In the genomic region with DNA sequence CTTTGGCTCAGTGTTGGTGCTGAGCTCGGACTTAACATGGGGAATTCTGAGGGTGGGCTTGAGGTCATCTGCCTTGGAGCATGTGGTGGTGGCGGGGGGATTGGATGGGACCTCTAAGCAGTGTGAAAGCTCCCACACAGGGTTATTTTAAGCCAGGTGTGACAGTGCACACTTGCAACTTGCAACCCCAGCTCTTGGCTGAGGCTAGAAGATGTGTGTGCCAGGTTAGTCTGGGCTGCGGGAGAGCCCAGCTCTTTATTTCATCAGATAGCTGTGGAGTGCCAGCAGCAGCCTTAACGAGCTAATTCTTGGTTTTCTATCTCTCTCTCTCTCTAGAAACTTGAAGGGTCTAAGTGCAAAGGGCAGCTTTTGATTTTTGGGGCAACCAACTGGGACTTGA, we compare ENCODE assay signal across 16 mouse cellular contexts. TPM values are rescaled to one million over a fixed set of nuclear protein-coding genes. Genes with fewer than 3 reads are reported as not detected.
DNase-seq lines count a peak whose midpoint lies in the region; ATAC-seq and TF ChIP-seq lines count a peak whose summit lies in the region.
"Had no signal": no experiment of that assay in that cellular context is flagged by ENCODE, and none has a peak within 500 bp of the region (broad histone marks: within the 10 kb centered on the region; RNA-seq: fewer than 3 reads in every experiment).

No protein-coding gene starts in this region.

- H3K27ac ChIP-seq in heart, postnatal 0 days (ENCODE audit: low read depth): no peak overlapping the region
- H3K27ac ChIP-seq in limb, embryonic 13.5 days: no peak overlapping the region
- H3K27ac ChIP-seq: hindbrain, embryonic 12.5 days had no signal

- H3K27me3 ChIP-seq in heart, postnatal 0 days (ENCODE audit: control insufficient read depth, insufficient read depth, low read length): no peaks in the 10 kb centered on the region
- H3K27me3 ChIP-seq in E14TG2a.4 (ENCODE audit: insufficient read depth, low read length): no peaks in the 10 kb centered on the region
- no peaks in the 10 kb centered on the region for H3K27me3 ChIP-seq in limb, embryonic 13.5 days
- H3K27me3 ChIP-seq: hindbrain, embryonic 12.5 days had no signal

- WGBS in heart, postnatal 0 days: 52% methylated on average over 4 of the region's 4 CpGs
- WGBS in limb, embryonic 13.5 days: 82% methylated on average over 4 of the region's 4 CpGs

- TF ChIP-seq EP300 in heart, postnatal 0 days (IDR thresholded peaks at IDR 0.05; ENCODE audit: low read depth): no peak

- 0 out of 2 replicates have a peak overlapping the region, but pooled peaks have one; percentile 40 for H3K9ac ChIP-seq in heart, postnatal 0 days (replicated peaks; ENCODE audit: low read depth, low read length)
- 0 out of 2 replicates have a peak overlapping the region, but pooled peaks have one; percentile 39 for H3K9ac ChIP-seq in limb, embryonic 13.5 days
- H3K9ac ChIP-seq: hindbrain, embryonic 12.5 days had no signal

- peaks cover 27% of the 10 kb centered on the region for H3K4me1 ChIP-seq in heart, postnatal 0 days (ENCODE audit: control insufficient read depth, insufficient read depth)
- peaks cover 86% of the 10 kb centered on the region for H3K4me1 ChIP-seq in E14TG2a.4 (replicated peaks; ENCODE audit: low read depth, low read length)
- peaks cover 63% of the 10 kb centered on the region for H3K4me1 ChIP-seq in limb, embryonic 13.5 days

- intact Hi-C loops in gastrocnemius, postnatal 36 days (cut with DNase I): no loop called here
- intact Hi-C loops in heart, postnatal 10 days (cut with DNase I): no loop called here

- DNase-seq in gastrocnemius, adult 18-20 months (ENCODE audit: low spot score): peak; percentile 64
- no peak for DNase-seq in gastrocnemius, postnatal 36 days
- no peak for DNase-seq in heart, postnatal 0 days (ENCODE audit: low spot score)
- no peak for DNase-seq in heart, postnatal 10 days
- DNase-seq in thymus, postnatal 0 days (ENCODE audit: low spot score): no peak
- DNase-seq: adrenal gland, postnatal 14 days; B cell, adult 2 months; cerebellum, adult 9-11 months; kidney, adult 8-10 months; right cerebral cortex, postnatal 4 days had no signal

- peaks cover 40% of the 10 kb centered on the region for H3K36me3 ChIP-seq in heart, postnatal 0 days (replicated peaks; ENCODE audit: control insufficient read depth, insufficient read depth, low read length)
- H3K36me3 ChIP-seq in E14TG2a.4 (ENCODE audit: insufficient read depth, low read length): peaks cover 87% of the 10 kb centered on the region
- peaks cover 87% of the 10 kb centered on the region for H3K36me3 ChIP-seq in limb, embryonic 13.5 days

- H3K9me3 ChIP-seq in heart, postnatal 0 days (replicated peaks; ENCODE audit: control insufficient read depth, low read length): no peaks in the 10 kb centered on the region
- no peaks in the 10 kb centered on the region for H3K9me3 ChIP-seq in E14TG2a.4 (ENCODE audit: low read length)
- no peaks in the 10 kb centered on the region for H3K9me3 ChIP-seq in limb, embryonic 13.5 days
- H3K9me3 ChIP-seq: hindbrain, embryonic 12.5 days had no signal

- no peak for ATAC-seq in heart, postnatal 0 days (ENCODE audit: insufficient read depth, low read depth)
- ATAC-seq in limb, embryonic 13.5 days (ENCODE audit: low FRiP score, low read depth): no peak

- TF ChIP-seq CTCF in heart, postnatal 0 days (IDR thresholded peaks at IDR 0.05; ENCODE audit: low read depth): no peak
- no peak for TF ChIP-seq CTCF in E14TG2a.4 (conservative IDR thresholded peaks at IDR 0.05; ENCODE audit: low read length)

- H3K4me3 ChIP-seq in heart, postnatal 0 days (ENCODE audit: low read depth, low read length): no peak overlapping the region
- H3K4me3 ChIP-seq in E14TG2a.4 (replicated peaks; ENCODE audit: low read length): peak overlapping the region; percentile 29; the same call in 1 of the 2 replicates
- H3K4me3 ChIP-seq in limb, embryonic 13.5 days: no peak overlapping the region
- H3K4me3 ChIP-seq: hindbrain, embryonic 12.5 days had no signal

- H3K4me2 ChIP-seq in heart, postnatal 0 days (ENCODE audit: low read depth, low read length): no peak overlapping the region
- H3K4me2 ChIP-seq in limb, embryonic 13.5 days (replicated peaks): no peak overlapping the region
- H3K4me2 ChIP-seq: hindbrain, embryonic 12.5 days; midbrain, embryonic 11.5 days had no signal

RNA-seq across cellular contexts. Expression of gene Rcc2, which starts 7.3 kb away (rescaled TPM):
- total RNA-seq in gastrocnemius, adult 18-20 months (2021): 1 to 10 TPM; 7.2 to 8.9 TPM
- total RNA-seq in gastrocnemius, postnatal 36 days (2021): 1 to 10 TPM; 8.1 to 9.5 TPM
- total RNA-seq in heart, postnatal 0 days (2014; rRNA removed; ENCODE audit: low replicate concordance): 36.4 and 36.9 TPM in 2 replicates
- 4.4 and 4.8 TPM in 2 replicates for polyA plus RNA-seq in heart, postnatal 0 days (2015; fragmentation: Nextera tagmentation; extraction: Ambion mirVana)
- 10 to 100 TPM; 31.8 to 36.0 TPM for total RNA-seq in heart, postnatal 10 days (2021)
- 32.8 and 41.5 TPM in 2 replicates for polyA plus RNA-seq in limb, embryonic 13.5 days (2015; fragmentation: Nextera tagmentation; extraction: Ambion mirVana)
- polyA plus RNA-seq in thymus, postnatal 0 days (2015; fragmentation: Nextera tagmentation; extraction: Ambion mirVana): 68.4 and 77.4 TPM in 2 replicates

RNA-seq across cellular contexts. Expression of gene Padi6, which starts 34.8 kb away (rescaled TPM):
- total RNA-seq in gastrocnemius, adult 18-20 months (2021): not detected
- total RNA-seq in gastrocnemius, postnatal 36 days (2021): not detected
- not detected in 2 replicates for total RNA-seq in heart, postnatal 0 days (2014; rRNA removed; ENCODE audit: low replicate concordance)
- polyA plus RNA-seq in heart, postnatal 0 days (2015; fragmentation: Nextera tagmentation; extraction: Ambion mirVana): 0.07 TPM in 1 of 2 replicates, not detected in the other
- not detected for total RNA-seq in heart, postnatal 10 days (2021)
- 0.10 TPM in 1 of 2 replicates, not detected in the other for polyA plus RNA-seq in limb, embryonic 13.5 days (2015; fragmentation: Nextera tagmentation; extraction: Ambion mirVana)
- polyA plus RNA-seq in thymus, postnatal 0 days (2015; fragmentation: Nextera tagmentation; extraction: Ambion mirVana): 0.46 and 0.77 TPM in 2 replicates
- total RNA-seq: adrenal gland, postnatal 14 days had no signal
- polyA plus RNA-seq: large intestine, adult 2 months; lung, postnatal 0 days; midbrain, embryonic 11.5 days had no signal

RNA-seq across cellular contexts. Expression of gene Arhgef10l, which starts 41.8 kb away (rescaled TPM):
- total RNA-seq in gastrocnemius, adult 18-20 months (2021): 10 to 100 TPM; 53.2 to 68.6 TPM
- total RNA-seq in gastrocnemius, postnatal 36 days (2021): 10 to 100 TPM; 39.0 to 49.9 TPM
- 46.8 and 52.8 TPM in 2 replicates for total RNA-seq in heart, postnatal 0 days (2014; rRNA removed; ENCODE audit: low replicate concordance)
- polyA plus RNA-seq in heart, postnatal 0 days (2015; fragmentation: Nextera tagmentation; extraction: Ambion mirVana): 12.1 and 15.4 TPM in 2 replicates
- total RNA-seq in heart, postnatal 10 days (2021): 10 to 100 TPM; 55.4 to 68.4 TPM
- polyA plus RNA-seq in limb, embryonic 13.5 days (2015; fragmentation: Nextera tagmentation; extraction: Ambion mirVana): 14.9 TPM in 2 replicates
- 12.5 and 16.3 TPM in 2 replicates for polyA plus RNA-seq in thymus, postnatal 0 days (2015; fragmentation: Nextera tagmentation; extraction: Ambion mirVana)
